Mouse (Mus musculus) midbrain, embryonic 12.5 days (tissue): ENCODE data around the gene Pnpla1. TPM values are rescaled to one million over a fixed set of nuclear protein-coding genes. Genes with fewer than 3 reads are reported as not detected.
"Not testable (repeated sequence)": the region's sequence is repeated elsewhere in the genome, so short reads cannot be mapped to it uniquely, and the experiment has no call there.

Experiments used
- ATAC-seq: fragments of 200-750 bp; cut with Nextera tagmentation; 2 replicates; pipeline ENCODE4 v1.8.0; 2017; ENCODE audit warnings: low read depth, moderate TSS enrichment, moderate library complexity; ENCODE audit not compliant: low FRiP score
- H3K27ac ChIP-seq: fragments of 300-500 bp; sonication (generic); replicated peaks from 2 replicates; pipeline ENCODE4 v1.5.1; 2016; ENCODE audit warnings: mild to moderate bottlenecking
- H3K27me3 ChIP-seq: fragments of 300-500 bp; sonication (generic); 2 replicates; pipeline ENCODE4 v1.6.1; 2016; ENCODE audit warnings: mild to moderate bottlenecking
- H3K36me3 ChIP-seq: fragments of 300-500 bp; sonication (generic); 2 replicates; pipeline ENCODE4 v1.6.1; 2016
- H3K4me1 ChIP-seq: fragments of 300-500 bp; sonication (generic); 2 replicates; pipeline ENCODE4 v1.6.1; 2016
- H3K4me2 ChIP-seq: fragments of 300-500 bp; sonication (generic); replicated peaks from 2 replicates; pipeline ENCODE4 v1.6.1; 2016; ENCODE audit warnings: mild to moderate bottlenecking, moderate library complexity
- H3K4me3 ChIP-seq: fragments of 300-500 bp; sonication (generic); 2 replicates; pipeline ENCODE4 v1.5.1; 2016; ENCODE audit warnings: mild to moderate bottlenecking
- H3K9ac ChIP-seq: fragments of 300-500 bp; sonication (generic); replicated peaks from 2 replicates; pipeline ENCODE4 v1.6.1; 2016; ENCODE audit warnings: mild to moderate bottlenecking, moderate library complexity
- H3K9me3 ChIP-seq: fragments of 300-500 bp; sonication (generic); 2 replicates; pipeline ENCODE4 v1.6.1; 2016; ENCODE audit warnings: mild to moderate bottlenecking
- WGBS: fragments of 180-500 bp; shearing (Covaris S2); methylation state at CpG from one replicate; pipeline ENCODE4 v1.1.7; 2016; 5-methylcytosine and 5-hydroxymethylcytosine counted together
- polyA plus RNA-seq: library from polyadenylated mRNA; unstranded; fragments of >200 nt; fragmentation: Nextera tagmentation; extraction: Ambion mirVana; gene quantifications from 2 replicates; pipeline ENCODE4 v1.2.1, GENCODE M21; 2016

Pnpla1 gene
- polyA plus RNA-seq: not detected in 2 replicates

GRCm38 (mm10) chr17:28858205-28858604 is at the start of gene Pnpla1:
Gene Pnpla1 (plus strand): TSS chr17:28858411.
- H3K27ac ChIP-seq: no peak within 1 kb of the TSS
- H3K36me3 ChIP-seq: no peaks in the 10 kb centered on the region
- 0 out of 2 replicates have a peak, but pooled peaks cover 8% of the 10 kb centered on the region for H3K9me3 ChIP-seq
- H3K27me3 ChIP-seq: no peaks in the 10 kb centered on the region
- no peak within 1 kb of the TSS for H3K9ac ChIP-seq
- H3K4me2 ChIP-seq: no peak within 1 kb of the TSS
- ATAC-seq: no peak
- no peak within 1 kb of the TSS for H3K4me3 ChIP-seq
- H3K4me1 ChIP-seq: 0 out of 2 replicates have a peak, but pooled peaks cover 3% of the 10 kb centered on the region
- WGBS: 33% methylated on average over 12 of the region's 12 CpGs

DNA sequence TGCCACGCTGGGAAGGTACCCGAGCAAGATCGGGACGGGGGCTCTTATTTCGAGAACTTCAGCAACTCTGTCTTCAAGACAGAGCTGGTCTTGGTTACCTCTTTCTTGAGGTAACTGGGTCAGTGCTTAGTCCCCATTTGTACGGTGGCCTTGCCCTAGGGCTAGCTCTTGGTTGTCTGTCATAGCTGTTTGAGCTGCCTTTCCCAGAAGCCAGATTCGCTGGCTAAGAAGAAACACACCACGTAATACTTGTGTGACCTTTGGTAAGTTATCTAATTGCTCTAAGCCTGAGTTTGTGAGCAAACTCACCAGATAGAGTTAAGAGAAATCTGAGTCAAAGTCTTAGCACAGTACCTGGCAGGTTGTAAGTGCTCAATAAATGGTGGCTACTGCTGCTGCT is 49.5 kb upstream of the Pnpla1 start:
- Histone ChIP-seq H3K9me3 (no peaks in the 10 kb centered on the region), H3K4me2 (no peak overlapping the region), H3K36me3 (peaks cover 80% of the 10 kb centered on the region), H3K27me3 (no peaks in the 10 kb centered on the region), H3K27ac (no peak overlapping the region), H3K4me3 (no peak overlapping the region), H3K4me1 (no peaks in the 10 kb centered on the region), H3K9ac (no peak overlapping the region)
- 98% methylated on average over 8 of the region's 8 CpGs for WGBS
- ATAC-seq: no peak

DNA sequence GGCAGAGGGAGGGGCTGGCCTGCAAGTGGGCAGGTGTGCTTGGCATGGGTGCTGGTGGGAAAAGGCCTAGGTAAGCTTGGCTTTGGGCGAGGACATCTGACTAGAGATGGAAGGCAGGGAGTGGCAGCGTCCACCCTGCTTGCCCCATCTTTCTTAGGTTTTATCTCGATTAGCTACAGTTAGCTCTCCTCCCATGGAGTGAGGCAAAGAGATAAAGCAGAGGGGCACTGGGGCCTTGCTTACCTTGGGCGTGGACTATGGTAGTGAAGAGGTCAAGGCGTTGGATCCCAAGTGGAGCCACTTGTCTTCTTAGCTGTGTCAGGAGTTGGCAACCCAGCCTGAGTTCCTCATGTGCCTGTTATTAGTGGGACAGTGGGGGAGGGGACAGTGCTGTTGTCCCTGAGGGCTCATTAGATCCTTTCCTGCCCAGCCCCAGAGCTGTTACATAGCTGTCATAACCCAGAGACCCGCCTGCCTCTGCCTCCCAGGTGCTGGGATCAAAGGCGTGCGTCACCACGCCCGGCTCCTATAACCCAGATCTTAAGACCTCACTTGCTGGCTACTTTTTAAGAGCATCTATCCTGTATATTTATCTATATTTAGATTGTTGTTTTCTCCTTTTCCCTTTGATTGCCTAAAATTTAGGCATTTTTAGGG is 48.9 kb upstream of the Pnpla1 start:
- no peak overlapping the region for H3K4me2 ChIP-seq
- no peaks in the 10 kb centered on the region for H3K27me3 ChIP-seq
- no peak overlapping the region for H3K27ac ChIP-seq
- H3K36me3 ChIP-seq: peaks cover 86% of the 10 kb centered on the region
- no peaks in the 10 kb centered on the region for H3K9me3 ChIP-seq
- no peak overlapping the region for H3K4me3 ChIP-seq
- H3K4me1 ChIP-seq: no peaks in the 10 kb centered on the region
- no peak overlapping the region for H3K9ac ChIP-seq
- 94% methylated on average over 10 of the region's 10 CpGs for WGBS
- ATAC-seq: no peak

- Histone ChIP-seq H3K27ac (no peak overlapping the region), H3K4me3 (no peak overlapping the region), H3K36me3 (peaks cover 90% of the 10 kb centered on the region), H3K4me2 (no peak overlapping the region), H3K9me3 (no peaks in the 10 kb centered on the region), H3K4me1 (no peaks in the 10 kb centered on the region), H3K9ac (no peak overlapping the region), H3K27me3 (no peaks in the 10 kb centered on the region)
- ATAC-seq: no peak
- 98% methylated on average over 10 of the region's 10 CpGs for WGBS
Measured at GRCm38 (mm10) chr17:28812345-28812744, 45.9 kb upstream of the Pnpla1 start.

DNA sequence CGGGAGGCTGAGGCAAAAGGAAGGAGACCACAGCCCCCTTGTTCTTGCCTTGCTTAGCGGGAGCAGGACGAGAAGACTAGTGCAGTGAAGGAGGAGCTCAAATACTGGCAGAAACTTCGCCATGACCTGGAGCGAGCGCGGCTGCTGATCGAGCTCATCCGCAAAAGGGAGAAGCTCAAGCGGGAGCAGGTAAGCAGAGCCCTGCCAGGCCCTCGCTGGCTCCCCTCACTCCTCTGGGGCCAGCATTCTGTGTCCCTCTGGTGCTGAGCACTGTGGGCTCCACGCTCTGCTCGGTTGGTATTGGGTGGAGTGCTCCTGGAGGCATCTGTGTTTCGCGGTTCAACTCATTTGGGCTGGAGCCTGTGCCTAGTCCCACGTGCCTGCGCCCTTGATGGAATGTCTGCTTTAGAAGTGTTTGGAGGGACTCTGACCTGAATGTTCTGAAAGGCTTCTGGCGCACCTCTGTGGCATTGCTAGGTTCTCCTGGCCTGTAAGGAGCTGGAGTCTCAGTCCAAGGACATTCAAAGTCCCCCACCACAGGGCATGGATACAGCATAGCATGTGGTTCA is 43.6 kb upstream of the Pnpla1 start:
- Histone ChIP-seq H3K4me1 (no peaks in the 10 kb centered on the region), H3K4me2 (no peak overlapping the region), H3K27me3 (no peaks in the 10 kb centered on the region), H3K9me3 (no peaks in the 10 kb centered on the region), H3K27ac (no peak overlapping the region), H3K4me3 (no peak overlapping the region), H3K36me3 (peaks cover 92% of the 10 kb centered on the region), H3K9ac (no peak overlapping the region)
- 93% methylated on average over 18 of the region's 18 CpGs for WGBS
- no peak for ATAC-seq

GRCm38 (mm10) chr17:28815384-28816004 is 42.7 kb upstream of the Pnpla1 start:
- no peaks in the 10 kb centered on the region for H3K4me1 ChIP-seq
- no peak overlapping the region for H3K9ac ChIP-seq
- peaks cover 90% of the 10 kb centered on the region for H3K36me3 ChIP-seq
- H3K4me2 ChIP-seq: no peak overlapping the region
- H3K27me3 ChIP-seq: no peaks in the 10 kb centered on the region
- no peak overlapping the region for H3K27ac ChIP-seq
- H3K4me3 ChIP-seq: no peak overlapping the region
- 91% methylated on average over 10 of the region's 10 CpGs for WGBS
- ATAC-seq: no peak
- no peaks in the 10 kb centered on the region for H3K9me3 ChIP-seq

- WGBS: 96% methylated on average over 10 of the region's 10 CpGs
- peaks cover 90% of the 10 kb centered on the region for H3K36me3 ChIP-seq
- H3K4me1 ChIP-seq, H3K9ac ChIP-seq, H3K27me3 ChIP-seq, ATAC-seq, H3K9me3 ChIP-seq, H3K4me2 ChIP-seq, H3K4me3 ChIP-seq, H3K27ac ChIP-seq: not testable (repeated sequence)
Measured at GRCm38 (mm10) chr17:28816326-28816725, 41.9 kb upstream of the Pnpla1 start.

- Histone ChIP-seq H3K27me3 (no peaks in the 10 kb centered on the region), H3K4me3 (no peak overlapping the region), H3K9ac (no peak overlapping the region), H3K27ac (no peak overlapping the region), H3K4me1 (no peaks in the 10 kb centered on the region), H3K4me2 (no peak overlapping the region), H3K36me3 (peaks cover 93% of the 10 kb centered on the region), H3K9me3 (no peaks in the 10 kb centered on the region)
- no peak for ATAC-seq
- 96% methylated on average over 25 of the region's 25 CpGs for WGBS
Measured at GRCm38 (mm10) chr17:28816875-28817811, 41.1 kb upstream of the Pnpla1 start.

GRCm38 (mm10) chr17:28820189-28820588 is 38.0 kb upstream of the Pnpla1 start:
- Histone ChIP-seq H3K9ac (no peak overlapping the region), H3K9me3 (no peaks in the 10 kb centered on the region), H3K36me3 (peaks cover 96% of the 10 kb centered on the region), H3K4me2 (no peak overlapping the region), H3K4me1 (no peaks in the 10 kb centered on the region), H3K27ac (no peak overlapping the region), H3K27me3 (no peaks in the 10 kb centered on the region), H3K4me3 (no peak overlapping the region)
- 86% methylated on average over 2 of the region's 2 CpGs for WGBS
- ATAC-seq: no peak

- no peaks in the 10 kb centered on the region for H3K4me1 ChIP-seq
- no peaks in the 10 kb centered on the region for H3K27me3 ChIP-seq
- ATAC-seq: no peak
- no peak overlapping the region for H3K9ac ChIP-seq
- H3K4me2 ChIP-seq: no peak overlapping the region
- WGBS: 93% methylated on average over 13 of the region's 13 CpGs
- no peak overlapping the region for H3K27ac ChIP-seq
- no peaks in the 10 kb centered on the region for H3K9me3 ChIP-seq
- H3K36me3 ChIP-seq: peaks cover 98% of the 10 kb centered on the region
- no peak overlapping the region for H3K4me3 ChIP-seq
Measured at GRCm38 (mm10) chr17:28823004-28823745, 35.0 kb upstream of the Pnpla1 start.

DNA sequence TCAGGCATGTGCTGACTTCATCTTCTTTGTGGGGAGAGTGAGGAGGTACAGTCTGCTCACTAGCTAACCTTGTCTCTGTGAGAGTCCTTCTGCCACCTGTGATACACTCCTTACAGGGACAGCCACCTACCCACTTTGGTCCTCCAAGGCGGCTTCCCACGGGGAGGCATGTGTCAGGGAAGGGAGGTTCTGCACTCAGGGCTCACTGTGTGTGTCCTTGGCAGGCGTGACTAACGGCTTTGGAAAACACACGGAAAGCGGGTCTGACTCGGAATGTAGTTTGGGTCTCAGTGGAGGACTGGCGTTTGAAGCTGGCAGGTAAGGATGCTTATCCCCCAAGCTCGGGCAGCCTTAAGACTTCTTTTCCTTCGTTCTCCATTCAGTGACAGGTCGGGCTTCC is 34.5 kb upstream of the Pnpla1 start:
- no peaks in the 10 kb centered on the region for H3K27me3 ChIP-seq
- no peaks in the 10 kb centered on the region for H3K4me1 ChIP-seq
- WGBS: 90% methylated on average over 11 of the region's 11 CpGs
- no peak overlapping the region for H3K4me2 ChIP-seq
- no peak for ATAC-seq
- H3K9ac ChIP-seq: no peak overlapping the region
- no peaks in the 10 kb centered on the region for H3K9me3 ChIP-seq
- no peak overlapping the region for H3K27ac ChIP-seq
- no peak overlapping the region for H3K4me3 ChIP-seq
- H3K36me3 ChIP-seq: peaks cover 98% of the 10 kb centered on the region
